Mouse (Mus musculus): ENCODE data around the gene Olig3.

Olig3 gene

DNA sequence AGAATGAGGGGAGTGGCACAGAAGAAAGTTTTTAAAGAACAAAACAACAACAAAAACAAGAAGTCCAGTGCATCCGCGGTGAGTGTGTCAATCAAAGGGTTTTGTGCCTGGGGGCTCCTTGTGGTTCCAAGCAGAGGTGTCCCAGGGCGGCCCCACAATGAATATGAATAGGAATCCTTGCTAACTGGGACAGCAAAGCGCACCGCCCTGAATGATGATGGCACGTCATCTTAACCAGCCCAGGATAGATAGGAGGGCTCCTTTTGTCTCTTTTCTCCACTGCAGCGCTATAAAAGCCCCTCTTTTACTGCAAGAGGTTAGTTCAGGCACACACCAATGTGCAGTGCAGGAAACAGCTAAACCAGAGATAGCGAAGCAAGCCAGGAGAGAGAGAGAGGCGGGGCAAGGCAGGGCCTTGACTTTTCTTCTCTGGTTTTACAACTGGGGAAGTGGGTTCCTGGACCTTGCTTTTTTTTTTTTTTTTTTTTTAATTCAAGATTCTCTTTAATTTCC lies at the start of gene Olig3:
TSS of gene Olig3 (plus strand) at position 463 of the 513 bp plus-strand sequence.
- DNase-seq (ENCODE audit: low spot score), result no peak

DNA sequence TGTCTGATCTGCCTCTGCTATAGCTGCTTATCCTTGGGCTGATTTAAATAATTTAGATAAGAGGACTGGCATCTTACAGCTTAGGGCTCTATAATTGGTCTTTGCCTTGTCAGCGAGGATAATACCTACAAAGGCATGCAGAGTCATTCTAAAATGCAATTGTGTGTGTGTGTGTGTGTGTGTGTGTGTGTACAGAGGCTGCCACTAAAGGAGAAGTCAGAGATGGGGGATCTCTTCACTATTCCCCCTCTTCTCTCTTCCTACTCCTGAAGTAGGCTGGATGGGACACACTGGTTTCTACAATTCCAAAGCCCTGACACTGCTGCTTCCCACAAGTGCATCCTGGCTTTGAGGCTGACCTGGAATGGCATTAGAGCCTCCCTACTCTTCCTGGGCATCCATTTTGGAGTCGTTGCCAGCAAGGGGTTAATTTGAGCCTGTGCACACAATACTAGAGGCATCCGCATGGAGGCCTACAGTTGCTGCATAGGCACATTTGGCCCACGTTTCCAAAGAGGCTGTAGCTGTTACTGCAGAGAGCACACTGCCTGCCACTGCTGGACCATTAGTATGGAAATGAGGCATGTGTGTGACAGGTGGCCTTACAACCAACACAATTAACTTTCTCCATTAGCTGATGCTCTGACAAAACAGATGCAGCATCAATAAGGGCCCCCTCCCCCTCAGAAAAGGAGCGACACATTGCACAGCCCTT lies 46.5 kb upstream of the Olig3 start:
- no peak for DNase-seq (ENCODE audit: low spot score)

DNA sequence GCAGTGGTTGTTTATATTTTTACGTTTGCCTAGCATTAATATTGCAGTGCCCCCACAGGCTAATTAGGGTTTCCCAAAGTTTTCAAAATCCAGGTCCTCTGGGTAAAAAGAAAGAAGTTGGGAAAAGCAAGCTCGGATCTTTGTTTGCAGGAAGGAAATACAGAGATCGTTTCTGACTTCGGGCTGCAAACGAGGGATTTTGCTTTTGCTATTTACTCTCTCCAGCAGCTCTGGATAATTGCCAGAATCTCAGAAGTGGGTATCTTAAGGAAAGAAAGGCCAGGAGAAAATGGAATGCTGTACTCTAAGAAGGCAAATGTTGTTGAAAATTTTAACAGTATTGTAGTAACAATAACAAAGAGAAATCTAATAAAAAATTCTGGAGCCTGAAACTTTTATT lies 45.9 kb upstream of the Olig3 start:
- no peak for DNase-seq (ENCODE audit: low spot score)

DNA sequence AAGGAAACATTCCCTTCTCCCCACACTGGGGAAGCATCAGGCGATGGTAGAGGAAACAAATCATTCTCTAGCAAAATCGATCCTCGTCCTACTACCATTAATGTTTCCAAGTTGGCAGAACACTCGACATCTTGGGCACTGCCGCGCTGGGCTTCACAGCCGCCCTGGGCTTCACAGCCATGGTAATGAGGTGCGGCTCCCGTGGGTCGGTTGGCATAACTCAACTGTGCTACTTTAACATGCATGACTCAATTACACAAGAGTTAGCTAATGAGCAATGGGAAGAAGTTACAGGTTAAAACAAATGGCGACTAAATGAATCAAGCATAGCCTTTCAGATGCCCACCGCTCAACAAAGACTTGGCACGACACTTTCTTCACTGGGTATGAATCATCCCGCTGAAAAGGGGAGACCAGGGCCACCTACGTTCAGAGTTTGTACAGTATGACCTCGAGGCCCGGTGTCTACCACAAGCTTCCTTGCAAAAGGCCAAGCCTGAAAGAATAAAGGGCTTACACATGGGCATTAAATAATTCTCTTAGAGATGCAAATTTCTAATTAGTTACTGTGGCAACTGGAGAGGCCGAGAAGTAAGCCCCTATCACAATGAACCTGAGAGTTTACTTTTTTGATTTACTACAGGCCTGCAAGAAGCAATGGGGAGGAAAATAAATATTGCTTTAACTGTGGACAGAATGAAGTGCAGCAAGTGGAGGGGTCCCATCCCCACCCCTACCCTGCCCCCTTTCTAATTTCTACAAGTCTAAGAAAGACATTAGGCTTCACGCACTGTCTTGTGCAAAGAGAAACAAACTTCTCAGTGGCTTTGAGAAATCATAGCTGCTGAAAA lies 38.1 kb upstream of the Olig3 start:
- no peak for DNase-seq (ENCODE audit: low spot score)

DNA sequence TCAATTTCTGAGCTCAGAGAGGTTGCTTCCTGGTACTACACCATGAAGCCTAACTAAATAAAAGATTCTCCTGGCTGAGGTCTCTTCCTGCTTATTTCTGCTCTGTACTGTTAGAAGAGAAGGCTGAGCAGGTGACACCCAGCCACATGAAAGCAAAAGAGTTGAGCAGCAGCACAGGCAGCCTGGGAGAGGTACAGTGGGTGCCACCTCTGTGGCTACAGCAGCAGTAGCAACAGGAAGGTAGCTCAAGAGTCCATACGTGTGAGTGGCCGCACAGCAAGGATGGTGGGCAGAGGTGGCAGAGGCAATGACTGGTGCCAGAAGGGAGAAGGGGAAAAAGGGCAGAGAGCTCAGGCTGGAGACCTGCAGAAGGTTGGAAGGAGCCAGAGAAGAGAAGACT lies 34.6 kb upstream of the Olig3 start:
- DNase-seq (ENCODE audit: low spot score), result no peak

DNA sequence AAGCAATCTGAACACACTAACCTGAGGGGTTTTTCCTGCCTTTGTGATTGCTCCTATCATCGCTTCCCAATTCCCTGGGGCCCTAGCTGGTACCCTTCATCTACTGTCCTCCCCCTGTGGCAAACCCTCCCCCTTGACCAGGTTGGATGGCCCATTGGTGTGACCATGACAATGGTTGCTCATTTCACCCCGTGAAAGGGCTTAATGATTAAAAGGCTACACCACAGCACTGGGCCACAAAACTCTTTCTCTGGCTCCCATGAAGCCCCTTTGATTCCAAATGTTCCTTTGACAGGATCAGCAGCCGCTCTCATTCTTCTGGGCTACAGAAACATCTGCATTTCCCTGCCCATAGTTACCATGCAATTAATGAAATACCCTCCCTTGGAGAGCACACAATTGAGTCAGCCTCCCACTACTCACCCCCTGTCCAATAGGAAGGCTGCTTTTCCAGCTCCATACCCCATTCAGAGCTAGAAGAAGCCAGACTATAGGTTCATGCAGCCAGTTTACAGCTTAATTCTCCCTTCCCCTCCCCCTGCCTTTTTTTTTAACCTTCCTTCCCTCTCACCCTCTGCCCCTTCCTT lies 27.0 kb upstream of the Olig3 start:
- no peak for DNase-seq (ENCODE audit: low spot score)

DNA sequence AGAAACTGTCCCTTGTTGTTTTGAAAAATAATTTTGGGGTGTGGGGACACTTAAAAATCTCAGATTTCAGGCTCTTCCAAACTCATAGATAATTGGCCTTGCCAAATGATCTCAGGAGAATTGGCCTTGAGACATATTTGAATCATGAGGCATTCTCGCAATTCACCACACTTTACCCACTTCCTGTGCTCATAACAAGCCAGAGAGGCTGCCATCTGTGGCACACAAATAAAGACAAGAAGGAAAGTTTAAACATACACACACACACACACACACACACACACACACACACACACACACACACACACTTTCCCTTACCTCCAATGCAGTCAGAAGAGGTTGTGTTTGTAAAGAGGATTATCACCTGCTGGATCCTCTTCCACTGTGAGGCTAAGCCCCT lies 22.9 kb upstream of the Olig3 start:
- no peak for DNase-seq (ENCODE audit: low spot score)

DNA sequence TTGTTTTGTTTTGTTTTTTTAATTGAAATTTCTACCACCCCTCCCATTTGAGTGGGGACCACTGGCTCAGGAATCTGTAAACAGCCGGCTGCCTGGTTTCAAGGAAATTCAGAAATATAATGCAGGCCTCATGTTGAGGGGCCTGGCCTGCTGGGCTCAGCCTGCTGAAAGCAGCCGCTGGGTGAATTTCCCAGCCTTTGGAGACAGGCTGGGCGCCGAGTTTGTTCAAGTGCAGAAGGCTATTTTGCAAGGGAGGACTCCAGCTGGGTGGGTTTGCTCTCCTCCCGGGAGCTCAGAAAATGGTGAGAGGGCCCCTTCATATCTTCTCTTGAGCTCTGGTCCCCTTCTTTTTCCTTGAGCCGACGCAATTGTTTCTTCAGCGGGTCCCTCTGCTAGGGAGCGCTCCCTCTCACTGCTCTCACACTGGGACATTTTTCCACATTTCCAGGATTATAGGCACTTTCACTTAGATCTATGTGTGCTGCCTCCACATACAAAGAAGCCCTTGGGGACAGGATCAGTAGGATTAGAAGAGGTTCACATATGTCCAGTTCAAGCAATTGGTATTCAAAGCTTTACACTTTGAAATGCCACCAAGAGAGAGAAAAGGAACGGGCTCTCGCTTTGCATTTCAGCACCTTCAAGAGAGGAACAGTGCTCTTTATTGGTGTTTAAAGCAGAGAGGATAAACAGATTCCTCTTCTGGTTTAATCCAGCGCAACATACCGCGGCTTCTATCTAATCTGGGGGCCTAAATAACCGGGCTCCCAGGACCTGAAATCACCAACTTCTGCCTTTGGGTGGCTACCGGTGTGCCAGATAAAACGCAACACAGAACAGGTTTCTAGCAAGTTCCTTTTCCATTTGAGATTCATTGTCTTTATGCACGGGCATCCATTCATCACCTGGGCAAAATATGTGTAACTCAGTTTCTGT lies 17.4 kb upstream of the Olig3 start:
- DNase-seq (ENCODE audit: low spot score), result no peak

DNA sequence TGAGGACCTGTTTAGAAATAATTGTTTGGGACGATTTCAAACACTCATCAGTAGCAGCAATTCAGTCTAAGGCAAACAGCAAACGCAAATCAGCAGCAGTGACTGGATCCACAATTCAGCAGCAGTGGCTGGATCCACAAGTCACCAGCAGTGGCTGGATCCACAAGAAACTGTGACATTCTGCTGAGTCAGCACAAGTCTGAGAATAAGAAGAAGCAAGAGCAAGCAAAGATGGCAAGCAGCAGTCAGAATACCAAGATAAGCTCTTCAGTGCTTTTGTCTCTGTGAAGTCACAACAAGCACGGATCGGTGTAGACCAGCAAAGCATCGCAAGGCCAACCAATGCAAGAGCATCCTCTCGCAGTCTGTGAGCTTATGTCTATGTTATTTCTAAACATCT lies 12.3 kb upstream of the Olig3 start:
- no peak for DNase-seq (ENCODE audit: low spot score)

DNA sequence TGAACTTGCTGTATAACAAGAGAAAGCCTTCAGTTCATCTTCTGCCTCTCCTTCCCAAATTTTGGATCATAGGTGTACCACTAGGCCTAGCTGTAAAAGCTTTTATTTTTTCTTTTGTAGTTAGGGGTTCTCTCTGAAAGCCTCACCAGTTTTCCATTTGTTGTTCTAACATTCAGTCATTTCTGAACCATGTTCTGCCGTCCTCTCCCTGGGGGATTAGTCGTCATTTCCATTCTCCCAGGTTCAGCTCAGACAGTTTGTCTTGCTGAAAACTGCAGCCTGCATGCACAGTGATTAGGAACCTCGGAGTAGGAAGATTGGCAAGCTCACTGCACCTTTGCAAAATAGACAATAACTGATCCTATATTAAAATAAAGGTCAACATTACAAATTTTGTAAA lies 7.0 kb upstream of the Olig3 start:
- no peak for DNase-seq (ENCODE audit: low spot score)

DNA sequence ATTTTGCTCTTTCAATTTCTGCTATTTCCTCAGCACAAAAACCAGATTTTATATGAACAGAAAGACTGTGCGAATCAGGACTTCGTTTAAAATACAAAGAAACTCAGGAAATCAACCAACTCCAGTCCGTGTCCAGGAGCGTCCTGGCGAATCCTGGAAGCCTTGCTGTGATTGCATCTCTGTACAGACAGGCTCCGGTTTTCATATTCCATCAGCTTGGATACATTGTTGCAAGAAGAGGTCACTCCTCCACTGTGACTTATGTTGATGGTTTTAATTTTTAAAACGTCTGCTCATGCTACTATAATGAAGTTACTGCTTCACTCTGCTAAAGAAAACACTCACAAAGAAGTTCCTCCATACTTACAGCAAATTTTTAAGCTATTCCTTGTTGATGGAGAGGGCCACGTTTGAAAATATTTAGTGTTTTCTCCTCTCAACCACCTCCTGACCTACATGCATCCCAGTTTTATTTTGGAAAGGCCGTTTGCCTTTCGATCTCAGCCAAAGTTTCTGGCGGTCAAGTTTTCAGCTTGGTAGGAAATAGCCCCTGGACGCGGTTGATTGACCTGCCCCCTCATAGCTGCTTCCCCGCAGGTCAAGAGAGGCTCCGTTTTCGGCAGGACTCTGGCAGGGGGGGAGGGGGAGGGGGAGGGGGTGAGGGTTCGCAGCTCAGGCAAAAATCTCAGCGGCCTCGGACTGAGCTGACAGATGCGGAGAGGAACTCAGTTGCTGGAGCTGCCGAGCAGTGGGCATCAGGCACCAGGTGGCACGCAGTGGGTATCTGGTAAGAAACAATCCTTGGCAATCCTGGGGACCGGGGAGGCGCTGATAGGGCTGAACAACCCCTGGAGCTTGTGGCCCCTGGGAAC lies 4.1 kb upstream of the Olig3 start:
- no peak for DNase-seq (ENCODE audit: low spot score)

DNA sequence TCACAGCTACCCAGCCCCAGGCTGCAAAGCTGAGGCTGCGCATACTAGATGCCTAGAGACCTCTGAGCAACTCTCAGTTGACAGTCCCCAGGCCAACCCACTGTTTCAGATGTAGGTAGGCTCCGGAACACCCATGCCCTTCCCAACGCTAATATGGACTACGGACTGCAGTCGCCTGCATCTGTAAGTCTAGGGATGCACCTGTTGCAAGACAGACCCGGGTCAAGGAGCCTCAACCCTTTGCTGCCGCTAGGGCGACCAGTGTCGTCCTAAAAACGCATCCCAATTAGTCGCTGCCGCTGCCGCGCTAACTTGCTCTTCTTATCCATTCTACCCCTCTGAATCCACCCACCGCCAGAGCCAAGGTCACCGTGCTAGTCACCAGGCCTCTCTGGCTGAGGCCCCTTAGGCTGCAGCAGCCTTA lies 3.4 kb upstream of the Olig3 start:
- DNase-seq (ENCODE audit: low spot score), result no peak

DNA sequence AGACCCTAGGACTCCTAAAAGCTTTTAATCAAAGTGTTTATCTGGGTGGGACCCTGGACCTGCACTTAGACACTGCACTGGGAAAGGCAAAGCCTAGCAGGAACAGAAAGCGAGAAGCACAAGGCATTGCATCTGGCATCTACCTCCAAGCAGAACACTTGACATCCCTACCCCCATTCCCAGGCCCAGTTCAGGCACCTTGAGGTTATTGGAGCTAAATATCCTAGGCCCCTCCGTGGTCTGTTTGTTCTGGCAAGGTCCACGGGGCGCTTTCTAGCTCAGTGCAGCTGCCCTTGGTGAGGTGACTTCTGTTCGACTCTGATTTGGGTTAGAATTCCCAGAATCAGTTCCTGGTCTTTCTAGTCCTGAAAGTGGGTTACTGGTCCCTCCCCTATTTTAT lies 2.7 kb upstream of the Olig3 start:
- no peak for DNase-seq (ENCODE audit: low spot score)

DNA sequence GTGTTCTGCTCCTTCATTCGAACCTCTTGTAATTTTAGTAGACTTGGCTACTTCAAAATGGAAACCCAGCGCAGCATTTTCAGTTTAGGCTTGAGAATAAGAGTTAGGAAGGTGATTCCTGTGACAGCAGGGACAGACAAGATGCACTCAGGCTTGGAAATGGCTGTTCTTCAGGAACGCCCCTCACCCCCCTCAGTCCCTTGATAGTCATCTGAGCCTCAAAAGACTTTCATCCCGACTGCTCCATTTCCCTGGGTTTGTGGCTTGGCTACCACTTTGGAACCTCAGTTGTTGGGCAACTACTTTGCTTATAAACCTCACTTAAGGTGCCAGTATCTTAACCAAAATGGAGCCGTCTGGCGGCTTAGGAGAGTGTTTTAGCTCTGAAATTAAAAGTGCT lies 2.2 kb upstream of the Olig3 start:
- no peak for DNase-seq (ENCODE audit: low spot score)

DNA sequence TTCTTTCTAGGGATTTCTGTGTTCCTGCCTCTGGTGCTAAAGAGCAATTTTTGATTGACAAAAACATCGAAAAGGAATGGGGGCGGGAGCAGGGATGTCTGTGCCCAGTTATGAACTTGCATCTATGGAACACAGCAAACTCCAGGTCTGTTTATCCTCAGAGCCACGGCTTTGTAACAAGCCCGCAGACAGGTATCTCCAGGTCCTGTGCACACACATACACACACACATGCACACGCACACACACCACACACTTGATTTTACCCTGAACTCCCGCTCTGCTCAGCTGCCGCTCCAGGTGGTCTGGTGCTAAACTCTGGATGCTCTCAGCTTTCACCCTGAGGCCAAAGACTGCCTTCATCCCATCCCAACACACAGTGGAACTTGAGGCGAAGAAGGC lies 1.3 kb upstream of the Olig3 start:
- no peak for DNase-seq (ENCODE audit: low spot score)

DNA sequence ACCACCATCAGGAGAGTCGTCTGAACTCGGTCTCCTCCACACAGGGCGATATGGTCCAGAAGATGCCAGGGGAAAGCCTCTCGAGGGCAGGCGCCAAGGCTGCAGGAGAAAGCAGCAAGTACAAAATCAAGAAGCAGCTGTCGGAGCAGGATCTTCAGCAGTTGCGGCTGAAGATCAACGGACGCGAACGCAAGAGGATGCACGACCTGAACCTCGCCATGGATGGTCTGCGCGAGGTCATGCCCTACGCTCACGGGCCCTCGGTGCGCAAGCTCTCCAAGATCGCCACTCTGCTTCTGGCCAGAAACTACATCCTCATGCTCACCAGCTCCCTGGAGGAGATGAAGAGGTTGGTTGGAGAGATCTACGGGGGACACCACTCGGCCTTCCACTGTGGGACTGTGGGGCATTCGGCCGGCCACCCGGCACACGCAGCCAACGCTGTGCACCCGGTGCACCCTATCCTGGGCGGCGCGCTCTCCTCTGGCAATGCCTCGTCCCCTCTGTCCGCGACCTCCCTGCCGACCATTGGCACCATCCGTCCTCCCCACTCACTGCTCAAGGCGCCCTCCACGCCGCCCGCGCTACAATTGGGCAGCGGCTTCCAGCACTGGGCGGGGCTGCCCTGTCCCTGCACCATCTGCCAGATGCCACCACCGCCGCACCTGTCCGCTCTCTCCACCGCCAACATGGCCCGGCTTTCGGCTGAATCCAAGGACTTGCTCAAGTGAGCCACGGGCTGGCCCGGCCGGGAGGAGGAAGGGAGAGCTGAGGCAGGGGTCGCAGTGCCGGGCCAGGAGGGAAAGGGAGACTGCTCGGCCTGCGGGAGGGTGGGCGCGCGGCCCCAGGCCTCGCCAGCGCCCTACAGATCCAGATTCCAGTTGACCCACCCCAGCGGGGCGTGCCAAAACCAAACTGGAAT lies 648 bp downstream of the Olig3 start:
- no peak for DNase-seq (ENCODE audit: low spot score)

DNA sequence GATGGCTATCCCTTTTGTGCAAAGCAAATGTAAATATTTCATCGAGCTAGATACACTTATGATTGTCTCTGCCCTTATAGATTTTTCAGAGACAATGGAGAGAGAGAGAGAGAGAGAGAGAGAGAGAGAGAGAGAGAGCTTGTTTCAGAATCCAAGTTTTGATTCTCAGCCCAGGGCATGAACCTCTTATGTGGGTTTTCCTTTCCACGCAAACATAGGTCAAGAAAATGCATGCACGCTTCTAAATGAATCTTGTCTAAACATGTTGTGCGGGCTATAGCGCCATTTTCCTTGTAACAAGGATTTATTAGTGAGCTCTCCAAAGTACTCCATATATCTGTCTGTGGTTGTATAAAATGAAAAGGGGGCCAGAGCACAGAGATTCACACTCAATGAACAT lies 1.5 kb downstream of the Olig3 start:
- no peak for DNase-seq (ENCODE audit: low spot score)

DNA sequence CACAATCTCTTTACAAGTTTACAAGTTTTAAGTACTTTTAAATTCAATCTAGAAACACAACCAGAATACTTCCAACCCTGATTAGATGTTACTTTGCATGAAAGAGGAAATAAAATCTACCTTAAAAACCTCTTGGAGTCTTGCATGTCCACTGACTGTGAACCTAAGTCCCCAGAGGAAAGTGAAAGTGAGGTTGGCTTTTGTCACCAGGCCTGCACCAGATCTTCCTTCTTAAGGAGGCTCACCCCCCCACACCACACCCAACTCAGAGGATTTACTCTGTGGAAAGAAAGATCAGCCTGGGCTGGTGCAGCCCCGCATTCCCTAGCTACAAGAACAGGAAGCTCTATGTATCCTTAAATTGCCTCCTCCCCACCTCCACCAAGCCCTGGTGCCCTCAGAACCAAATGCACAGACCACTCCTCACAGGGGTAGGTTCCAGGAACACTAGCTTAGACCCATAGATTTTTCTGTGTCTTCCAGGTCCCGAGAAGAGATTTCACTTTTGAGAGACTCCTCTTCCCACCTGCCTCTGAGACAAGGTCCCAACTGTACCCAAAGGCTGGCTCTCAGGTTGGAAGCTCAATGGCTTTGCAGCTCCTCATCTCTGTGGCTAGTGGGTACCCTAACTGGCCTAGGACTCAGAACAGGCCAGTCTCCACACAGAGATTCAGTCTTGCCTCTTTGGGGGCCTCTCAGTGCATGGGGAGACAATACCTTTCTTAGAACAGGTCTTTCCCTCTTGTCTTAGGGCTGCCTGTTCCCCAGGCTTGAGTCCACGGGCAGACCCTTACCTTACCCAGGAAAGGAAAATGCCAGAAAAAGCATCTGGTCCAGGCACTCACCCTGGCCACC lies 4.3 kb downstream of the Olig3 start:
- DNase-seq (ENCODE audit: low spot score), result no peak
